Mouse (Mus musculus) Muller cell, postnatal 12 days (primary cell): Measurements from ENCODE around the gene C2cd2.

ENCODE experiments used
- DNase-seq: peaks from one replicate; pipeline ENCODE4 v3.0.0-alpha.2; 2015; ENCODE audit errors: inconsistent ontology term

C2cd2 gene

DNA sequence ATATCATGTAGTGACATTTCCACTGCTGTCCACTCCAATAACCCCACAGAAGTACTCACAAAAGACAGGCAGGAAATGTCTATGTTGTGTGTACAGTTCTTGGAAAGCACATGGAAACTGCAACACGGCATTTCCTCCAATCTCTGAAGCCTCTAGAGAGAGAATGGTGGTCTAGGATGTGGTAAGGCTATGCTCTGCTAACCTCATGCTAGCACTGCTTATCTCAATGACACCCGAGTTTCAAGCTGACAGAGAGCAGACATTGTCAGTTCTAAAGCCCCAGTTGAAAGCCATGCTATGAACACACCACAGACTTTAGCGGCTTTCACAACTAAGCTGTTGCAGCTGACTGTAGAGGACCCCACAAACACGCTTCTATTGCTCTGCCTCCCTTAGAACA lies 13.6 kb downstream of the C2cd2 start:
- DNase-seq, result no peak

DNA sequence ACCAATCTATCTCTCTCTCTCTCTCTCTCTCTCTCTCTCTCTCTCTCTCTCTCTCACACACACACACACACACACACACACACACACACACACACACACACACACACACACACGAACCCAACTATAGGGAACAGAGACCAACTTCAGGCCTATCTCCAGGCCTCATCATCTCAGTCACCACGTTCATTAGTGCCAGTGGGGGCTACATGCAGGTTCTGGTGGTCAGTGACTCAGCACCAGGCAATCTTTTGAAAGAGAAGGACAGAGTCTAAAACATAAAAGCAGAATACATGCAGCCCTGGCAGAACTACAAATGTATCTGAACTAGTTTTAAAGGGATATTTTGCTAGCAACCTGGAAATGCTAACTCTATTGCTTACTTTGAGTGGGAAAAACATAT lies 15.4 kb downstream of the C2cd2 start:
- DNase-seq, result peak; percentile 25

DNA sequence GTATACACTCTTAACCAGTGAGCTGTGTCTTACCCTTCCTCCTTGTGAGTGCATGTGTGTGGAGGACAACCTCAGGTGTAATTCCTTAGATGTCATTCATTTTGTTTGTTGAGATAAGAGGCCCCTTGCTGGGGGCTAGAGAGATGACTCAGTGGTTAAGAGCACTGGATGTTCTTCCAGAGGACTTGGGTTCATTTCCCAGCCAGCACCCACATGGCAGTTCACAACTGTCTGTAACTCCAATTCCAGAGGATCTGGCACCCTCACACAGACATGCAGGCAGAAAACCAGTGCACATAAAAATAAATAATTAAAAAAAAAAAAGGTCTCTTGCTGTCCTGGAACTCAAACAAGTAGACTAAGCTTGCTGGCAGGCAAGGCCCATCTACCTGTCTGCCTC lies 20.6 kb downstream of the C2cd2 start:
- no peak for DNase-seq

DNA sequence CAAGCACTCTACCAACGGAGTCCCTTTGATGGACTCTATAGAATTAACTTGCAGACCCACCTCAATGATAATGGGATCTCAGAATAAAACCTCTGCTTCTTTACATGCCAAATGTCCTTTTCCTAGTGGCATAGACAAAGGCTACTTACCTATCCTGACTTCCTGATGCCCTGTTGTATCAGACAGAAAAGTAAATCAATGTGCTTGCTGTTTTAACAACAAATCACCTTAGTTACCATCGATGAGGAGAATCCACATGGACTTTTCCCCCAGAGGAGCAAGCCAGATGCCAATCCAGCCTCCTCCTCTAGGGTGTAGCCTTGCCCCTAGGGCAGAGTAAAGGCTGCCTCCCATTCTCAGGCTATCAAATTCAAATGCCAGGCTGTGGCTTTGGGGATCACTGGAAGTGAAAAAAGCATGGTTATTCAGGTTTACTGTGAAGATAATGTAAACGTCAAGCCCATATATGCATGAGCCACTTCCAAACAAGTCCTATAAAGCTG lies 21.9 kb downstream of the C2cd2 start:
- DNase-seq, result no peak

DNA sequence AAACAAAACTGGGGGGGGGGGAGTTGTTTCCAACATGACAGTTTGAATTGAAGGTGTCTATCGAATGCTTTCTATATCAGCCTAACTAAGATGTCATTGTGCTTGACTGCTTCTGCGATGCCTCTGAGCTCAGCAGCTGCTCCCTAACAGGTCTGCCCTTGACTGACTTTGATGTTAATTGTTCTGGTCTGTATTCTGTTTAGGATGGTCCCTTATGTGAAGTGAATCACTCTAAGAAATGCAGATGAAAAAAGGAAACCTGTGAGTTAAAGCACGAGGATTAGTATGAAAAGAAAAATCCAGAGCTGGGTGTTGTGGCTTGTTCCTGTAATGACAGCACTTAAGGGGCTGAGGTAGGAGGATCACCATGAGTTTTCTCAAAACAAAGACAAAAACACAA lies 26.6 kb downstream of the C2cd2 start:
- DNase-seq, result no peak

DNA sequence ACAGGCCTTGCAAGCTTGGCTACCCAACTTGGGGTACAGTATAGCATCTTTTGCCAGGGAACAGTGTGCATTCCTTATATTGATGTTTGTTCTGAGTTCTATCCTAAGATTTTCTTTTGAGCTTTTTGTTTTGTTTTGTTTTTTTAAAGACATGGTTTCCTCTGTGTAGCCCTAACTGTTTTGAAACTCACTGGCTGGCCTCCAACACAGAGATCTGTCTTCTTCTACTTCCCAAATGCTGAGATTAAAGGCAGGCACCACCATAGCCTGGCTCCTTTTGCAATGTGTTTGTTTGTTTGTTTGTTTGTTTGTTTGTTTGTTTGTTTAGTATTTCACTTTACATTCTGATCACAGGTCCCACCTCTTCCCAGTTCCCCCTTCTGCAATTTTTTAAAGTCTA lies 32.2 kb downstream of the C2cd2 start:
- DNase-seq, result no peak

DNA sequence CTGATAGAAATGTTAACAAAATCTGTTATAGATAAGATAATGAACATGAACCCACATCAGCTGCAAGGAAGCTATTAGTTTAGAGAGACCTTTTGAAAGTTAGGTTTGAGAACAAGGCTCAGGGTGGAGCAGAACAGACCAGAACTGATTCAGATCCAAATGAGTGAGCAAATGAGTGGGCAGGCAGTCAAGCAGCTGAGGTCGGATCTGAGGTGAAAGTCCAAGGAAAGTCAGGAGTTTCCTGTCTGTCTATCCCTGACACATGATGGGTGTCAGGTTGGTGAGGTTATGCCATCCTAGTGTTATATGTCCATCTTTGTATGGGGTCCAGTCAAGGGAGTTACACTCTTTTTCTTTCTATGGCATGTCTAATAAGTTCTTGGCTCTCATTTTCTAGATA lies 32.9 kb downstream of the C2cd2 start:
- no peak for DNase-seq

DNA sequence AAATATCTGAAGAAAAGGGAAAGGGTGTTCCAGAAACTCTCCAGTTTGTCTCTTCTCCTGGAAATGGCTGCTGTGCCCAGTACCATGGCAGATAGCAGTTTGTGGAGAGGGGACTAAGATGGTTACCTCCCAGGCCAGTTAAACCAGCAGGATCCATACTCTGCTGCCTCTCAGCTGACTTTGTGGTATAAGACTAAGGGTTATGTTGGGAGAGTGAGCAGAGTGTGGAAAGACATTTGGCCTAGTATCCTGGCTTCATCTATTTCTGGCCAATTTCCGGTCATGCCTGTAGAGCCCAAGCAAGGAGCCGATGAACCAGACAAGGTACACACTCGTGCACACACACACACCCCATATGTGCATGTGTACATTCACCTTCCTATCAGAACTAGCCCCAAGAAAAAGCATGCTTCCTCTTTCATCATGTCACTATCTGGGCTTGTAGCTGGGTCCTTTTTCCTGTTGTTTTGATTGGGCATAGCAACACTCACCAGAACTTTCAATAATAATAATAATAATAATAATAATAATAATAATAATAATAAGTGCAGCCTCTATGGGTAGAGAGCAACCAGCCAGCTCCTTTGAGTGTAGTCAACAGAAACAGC lies 35.0 kb downstream of the C2cd2 start:
- no peak for DNase-seq

DNA sequence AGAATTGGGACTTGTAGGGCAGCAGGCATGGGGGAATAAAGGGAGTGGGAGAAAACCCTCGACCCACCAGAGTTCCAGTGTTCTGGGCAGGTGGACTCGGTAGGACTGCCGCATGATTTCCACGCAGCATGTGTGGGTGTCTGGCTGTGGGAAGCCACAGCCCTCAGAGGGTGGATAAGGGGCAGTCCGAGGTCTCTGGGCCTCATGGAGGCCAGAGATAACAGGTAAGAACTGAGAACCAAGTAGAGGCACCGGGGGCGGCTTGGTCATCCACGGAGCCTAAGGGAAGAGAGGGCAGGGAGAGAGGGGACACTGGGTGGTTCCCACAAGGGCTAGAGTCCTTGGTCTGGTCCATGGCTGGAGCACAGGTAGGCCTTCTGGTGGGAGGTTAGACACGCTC lies 36.0 kb downstream of the C2cd2 start:
- DNase-seq, result no peak

DNA sequence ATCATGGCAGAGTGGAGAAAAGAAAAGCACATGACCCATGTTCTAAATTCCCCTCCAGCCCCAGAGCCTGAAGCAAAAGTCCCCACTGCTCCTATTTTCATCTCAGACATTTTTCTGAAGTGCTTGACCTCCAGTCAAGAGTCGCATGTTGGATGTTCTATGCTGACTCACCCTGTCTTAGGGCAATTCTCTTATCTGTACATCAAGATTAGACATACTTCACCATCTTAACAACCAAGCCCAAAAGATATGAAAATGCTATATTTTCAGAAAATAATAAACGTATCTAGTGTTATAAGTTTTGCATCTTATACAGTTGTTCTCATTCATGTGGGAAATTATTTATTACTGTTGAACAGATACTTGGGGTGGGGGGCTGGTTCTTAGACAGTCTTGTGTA lies 36.6 kb downstream of the C2cd2 start:
- DNase-seq, result no peak

DNA sequence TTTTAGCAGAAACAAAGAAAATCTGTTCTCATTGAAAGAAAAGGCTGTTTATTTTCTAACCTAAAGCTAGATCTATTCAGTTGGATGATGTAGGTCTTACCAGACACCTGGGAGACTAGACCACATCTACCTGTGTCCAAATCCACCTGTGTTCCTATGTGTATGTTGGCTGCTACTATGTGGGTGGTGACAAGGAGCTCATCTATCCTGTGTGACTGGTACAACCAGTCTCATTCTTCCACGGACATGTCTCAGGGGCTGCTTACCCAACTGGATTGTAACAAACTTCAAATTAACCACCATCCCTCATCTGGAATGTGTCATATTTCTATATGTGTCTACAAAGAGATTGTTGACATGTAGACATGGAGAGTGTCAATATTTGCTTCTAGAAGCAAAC lies 38.7 kb downstream of the C2cd2 start:
- no peak for DNase-seq

DNA sequence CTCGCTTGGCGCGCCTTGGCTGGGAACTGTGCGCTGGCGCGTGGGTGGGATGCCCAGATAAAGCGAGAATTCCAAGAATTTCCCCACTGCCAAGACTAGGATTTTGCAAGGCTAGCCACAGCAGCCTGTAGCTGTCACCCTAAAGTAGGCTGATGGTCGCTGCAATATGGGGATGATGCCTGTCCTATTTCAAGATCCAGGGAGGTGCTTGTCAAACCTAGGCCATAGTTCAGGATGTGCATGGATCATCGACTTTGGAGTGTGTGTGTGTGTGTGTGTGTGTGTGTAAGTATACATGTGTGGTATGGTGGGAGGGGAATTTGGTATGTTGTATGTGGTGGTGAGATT lies 39.6 kb downstream of the C2cd2 start:
- DNase-seq, result no peak

DNA sequence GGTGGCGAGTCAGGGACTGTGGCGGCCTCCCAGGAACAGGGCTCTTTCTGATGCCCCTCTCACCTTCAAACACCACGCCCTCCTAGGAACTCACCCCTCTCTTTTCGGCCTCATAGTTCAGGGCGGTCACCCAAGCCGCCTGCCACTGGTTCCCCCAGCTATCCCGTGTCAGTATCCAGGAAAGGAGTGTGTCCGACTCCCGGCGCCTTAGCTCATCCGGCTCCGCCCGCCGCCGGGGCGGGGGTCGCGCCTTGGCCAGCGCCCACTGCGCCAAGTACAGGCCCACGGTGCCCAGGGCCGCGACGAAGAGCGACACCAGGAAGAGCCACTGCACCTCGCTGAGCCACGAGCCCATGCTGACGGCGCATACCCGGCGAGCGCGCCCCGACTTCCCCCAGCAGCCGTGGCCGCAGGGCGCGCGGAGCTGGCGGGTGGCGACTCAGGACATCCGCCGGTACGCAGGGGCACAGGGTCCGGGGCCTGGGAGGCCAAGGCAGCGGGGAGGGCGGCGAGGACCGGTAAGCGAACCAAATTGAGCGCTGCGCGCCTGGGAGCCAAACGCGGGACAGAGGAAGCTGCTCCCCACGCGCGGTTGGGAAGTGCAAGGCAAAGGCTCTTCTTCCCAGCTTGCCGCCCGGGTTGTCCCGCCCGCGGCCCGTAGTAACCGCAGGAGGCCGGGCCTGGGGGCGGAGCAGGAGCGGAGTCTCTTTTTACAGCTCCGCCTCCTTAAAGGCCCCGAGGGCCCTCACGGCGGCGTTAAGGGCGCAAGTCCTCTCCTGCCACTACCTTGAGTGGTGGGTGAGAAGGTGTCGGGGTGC lies 40.2 kb downstream of the C2cd2 start:
- peak; percentile 92 for DNase-seq

DNA sequence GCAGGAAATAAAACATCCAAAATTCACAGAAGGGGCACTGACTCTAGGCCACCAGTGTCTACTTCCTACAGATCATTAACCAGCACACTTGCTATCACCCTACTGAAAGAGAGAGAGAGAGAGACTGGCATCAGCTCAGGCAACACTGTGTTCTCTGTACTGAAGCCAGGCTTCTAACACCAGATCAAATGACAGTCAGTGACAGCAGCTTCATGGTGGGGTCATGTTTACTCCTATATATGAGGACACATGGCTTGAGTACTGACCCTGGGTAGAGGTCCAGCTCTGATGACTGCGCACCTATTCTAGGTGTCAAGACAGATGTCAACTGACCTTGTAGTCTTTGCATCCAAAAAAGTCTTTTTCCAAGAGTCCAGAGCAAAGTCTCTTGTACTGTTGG lies 41.8 kb downstream of the C2cd2 start:
- no peak for DNase-seq

DNA sequence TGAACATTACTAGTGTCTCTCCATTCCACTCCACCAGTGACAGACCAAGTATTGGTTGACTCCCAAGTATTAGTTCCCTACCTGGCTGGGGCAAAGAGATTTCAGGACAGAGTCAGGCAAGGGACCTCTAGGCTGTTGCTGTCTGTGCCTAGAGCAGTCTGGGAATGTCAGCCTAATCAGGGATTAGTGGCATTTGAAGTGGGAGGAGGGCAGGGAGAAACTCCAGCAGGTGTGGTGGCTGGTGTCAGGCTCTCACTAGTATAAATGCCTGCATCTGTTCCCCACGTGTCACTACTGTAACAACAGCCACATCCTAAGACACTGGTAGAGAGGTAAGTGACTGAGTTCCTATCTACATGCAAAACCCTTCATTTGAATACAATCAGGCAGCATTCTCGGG lies 42.6 kb downstream of the C2cd2 start:
- DNase-seq, result no peak

DNA sequence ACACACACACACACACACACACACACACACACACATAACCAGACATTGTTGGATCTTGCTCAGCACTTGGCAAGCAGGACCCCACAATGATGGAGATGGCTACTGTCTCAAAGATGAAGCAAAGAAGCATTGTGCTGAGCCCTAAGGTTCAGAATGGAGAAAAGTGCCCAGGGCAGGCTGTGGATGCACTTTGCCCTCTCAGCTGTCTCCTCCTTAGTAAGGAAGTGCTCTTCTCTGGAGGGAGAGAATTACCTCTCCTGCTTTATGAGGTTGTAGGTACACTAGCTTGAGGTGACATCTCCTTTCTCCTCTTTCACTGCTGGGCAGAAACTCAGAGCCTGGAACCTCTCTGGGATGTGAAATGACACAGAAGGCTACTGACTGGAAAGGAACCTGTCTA lies 49.5 kb downstream of the C2cd2 start:
- no peak for DNase-seq

DNA sequence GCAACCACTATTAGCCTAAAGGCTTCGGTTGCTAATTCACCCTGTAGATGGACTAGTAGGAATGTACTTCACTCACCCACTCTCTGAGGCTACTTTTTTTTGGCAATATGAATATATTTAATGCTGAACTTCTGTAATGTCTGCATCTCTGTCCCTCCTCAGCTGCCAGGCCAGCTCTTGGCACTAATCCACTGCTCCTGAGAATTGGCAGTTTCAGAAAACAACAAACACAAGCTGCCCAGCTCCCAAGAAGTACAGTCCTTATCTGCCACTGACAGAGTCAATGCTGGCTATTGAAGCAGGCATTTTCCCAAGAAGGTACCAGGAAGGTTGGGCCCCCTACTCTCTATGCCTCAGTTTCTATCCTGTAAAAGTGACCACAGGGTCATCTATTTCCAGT lies 53.0 kb downstream of the C2cd2 start:
- no peak for DNase-seq

DNA sequence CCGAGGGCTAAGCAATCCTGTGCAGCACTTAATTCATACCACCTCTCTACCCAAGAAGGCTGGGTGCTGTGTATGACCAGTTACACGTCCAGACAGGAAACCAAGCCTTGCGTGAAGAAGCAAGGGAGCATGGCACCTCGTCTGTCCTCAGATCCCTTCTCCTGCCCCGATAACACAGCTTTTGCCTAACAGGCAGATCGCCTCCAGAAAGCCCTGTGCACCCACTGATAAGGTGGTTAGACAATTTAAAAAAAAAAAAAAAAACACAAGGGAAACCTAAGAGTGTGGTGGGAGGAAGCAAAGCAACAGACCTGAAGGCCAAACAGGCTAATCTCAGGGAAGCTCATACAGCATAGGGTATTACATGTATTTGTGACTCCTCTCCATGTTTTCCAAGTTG lies 54.9 kb downstream of the C2cd2 start:
- DNase-seq, result no peak

DNA sequence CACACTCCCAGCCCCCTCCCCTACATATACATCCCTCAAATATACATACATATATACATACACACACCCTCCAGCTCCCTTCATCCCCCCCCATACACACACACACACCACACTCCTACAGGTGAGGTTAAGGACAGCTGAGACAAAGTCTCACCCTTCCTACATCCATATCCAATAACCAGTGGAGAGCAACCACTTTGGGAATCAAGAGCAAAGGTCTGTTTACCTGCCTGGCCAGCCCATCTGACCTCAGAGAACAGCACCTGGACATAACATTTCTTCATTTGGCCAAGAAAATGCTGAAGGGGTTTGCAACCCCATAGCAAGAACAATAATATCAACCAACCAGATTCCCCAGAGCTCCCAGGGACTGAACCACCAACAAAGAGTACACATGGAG lies 56.1 kb downstream of the C2cd2 start:
- DNase-seq, result no peak

DNA sequence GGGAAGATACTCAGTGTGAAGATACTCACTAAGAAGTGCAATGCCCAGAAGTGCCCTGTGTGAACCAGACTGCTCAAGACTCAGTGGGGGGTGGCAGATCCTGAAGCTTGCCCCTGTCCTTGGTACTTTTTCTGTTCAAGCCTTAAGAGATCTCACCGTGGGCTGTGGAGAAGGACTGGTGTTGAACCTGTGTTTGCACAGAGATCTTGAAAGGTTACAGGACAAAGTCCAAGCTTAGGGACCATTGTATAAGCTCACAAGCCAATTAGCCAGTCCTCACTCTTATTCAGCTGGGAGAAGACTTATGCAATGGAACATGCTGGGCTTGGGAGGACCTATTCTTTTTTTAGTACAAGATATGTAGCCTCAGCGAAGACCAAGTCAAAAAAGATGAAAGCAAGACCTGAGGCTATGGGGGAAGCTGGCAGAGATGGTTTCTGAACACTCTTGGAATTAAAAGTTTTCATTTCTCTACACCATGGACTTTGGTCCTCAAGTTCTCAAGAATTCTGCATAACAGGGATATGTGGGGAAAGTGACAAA lies 56.9 kb downstream of the C2cd2 start:
- no peak for DNase-seq

DNA sequence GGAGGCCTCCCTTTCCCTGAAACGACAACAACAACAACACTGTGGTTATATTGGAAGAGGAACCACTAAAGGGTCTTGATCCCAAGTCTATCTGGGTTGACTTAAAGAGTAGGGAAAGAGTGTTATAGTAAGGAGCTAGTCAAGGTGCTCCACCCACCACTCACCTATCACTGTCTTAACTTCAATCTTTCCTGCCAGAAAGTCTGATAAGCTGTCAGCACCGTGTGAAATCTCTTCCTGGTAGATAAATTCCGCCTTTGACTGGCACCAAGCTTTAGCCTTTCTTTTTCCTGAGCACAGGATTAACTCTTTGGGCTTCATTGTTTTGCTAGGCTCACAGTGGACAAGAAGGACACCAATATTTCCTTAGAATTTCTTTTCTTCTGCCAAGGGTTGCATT lies 58.4 kb downstream of the C2cd2 start:
- no peak for DNase-seq

DNA sequence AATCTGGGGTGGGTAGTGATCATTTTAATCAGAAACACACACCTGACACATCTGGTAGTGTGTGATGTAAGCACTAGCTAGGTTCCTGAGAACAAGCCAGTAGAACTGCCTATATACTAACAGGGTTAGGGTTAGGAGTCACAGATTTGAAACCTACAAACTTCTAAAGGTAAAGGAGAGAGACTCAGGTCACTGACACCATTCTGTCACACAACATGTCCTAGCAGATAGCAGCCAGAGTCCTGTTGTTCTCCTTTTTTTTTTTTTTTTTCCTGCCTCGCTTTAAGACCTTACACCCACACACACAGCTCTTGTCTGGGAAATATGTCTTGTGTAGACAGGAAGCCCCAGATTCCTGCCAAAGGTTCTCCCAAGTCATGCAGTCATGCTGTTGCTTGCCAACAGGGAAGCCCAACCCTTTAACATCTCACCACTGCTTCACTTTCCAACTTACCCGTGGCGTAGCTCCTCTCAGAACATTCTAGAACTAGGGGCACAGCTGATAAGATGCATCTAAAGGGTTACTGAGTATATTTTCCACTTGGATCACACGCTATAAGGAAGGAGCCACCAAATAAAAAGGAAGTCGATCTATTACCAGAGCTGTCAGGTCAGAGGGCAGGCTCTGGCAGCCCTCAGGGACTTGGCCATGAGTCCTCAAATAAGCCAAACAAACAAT lies 64.9 kb downstream of the C2cd2 start:
- DNase-seq, result peak; percentile 36

DNA sequence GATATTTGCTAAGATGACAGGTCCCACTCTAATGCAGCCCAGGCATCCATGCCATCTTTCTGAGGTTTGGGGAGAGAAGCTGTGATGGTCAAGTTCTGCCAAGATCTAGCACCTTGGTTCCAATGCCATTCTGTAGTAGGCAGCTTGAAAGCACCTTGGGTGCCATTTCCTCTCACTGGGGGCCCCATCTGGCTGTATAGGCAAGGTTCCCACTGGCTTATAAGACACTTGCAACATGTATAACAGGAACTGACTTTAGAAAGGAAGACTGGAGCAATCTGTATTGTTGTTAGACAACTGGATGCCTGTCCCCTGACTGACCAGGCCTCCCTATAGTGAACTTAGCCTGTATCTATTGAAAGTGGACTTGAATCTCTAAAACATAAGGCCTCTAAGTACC lies 74.6 kb downstream of the C2cd2 start:
- no peak for DNase-seq
